In the genomic region with DNA sequence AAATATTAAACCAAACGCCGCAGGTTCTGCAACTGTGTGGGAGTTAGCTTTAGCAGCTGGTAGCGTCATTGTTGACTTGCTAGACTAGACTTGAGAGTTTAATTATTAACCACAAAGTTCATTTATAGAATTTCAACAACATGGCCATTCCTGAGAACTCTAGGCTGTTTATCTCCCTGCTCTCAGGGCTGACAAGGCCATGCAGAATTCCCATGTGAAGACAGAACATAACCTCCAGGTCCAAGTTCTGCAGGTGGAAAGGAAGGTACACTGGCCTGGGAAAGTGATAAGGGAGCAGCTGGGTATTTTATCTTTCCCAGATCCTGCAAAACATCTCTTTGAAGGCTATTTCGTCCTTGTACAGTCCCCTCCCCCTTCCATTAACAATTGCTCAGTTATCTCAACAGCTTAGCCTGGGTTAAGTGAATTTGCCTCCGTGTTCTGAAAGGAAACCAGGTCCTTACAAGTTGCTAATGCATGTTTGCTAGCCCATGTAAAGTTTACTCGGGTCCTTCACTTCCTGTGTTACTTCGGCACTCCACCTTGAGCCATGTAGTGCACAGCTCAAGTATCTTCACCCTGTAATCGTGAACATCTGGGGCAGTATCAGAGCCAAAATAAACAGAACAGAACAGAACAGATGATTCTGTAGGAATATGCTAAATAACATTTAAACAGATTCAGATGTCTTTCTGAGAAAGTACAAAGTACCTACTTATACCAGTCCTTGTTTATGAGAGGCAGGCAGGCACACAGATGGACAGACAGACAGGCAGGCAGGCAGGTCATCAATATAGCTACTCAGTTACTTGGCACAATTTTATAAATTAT, we compare ENCODE assay signal across 10 mouse cellular contexts.
DNase-seq lines count a peak whose midpoint lies in the region; ATAC-seq and TF ChIP-seq lines count a peak whose summit lies in the region.
"Had no signal": no experiment of that assay in that cellular context is flagged by ENCODE, and none has a peak within 500 bp of the region (broad histone marks: within the 10 kb centered on the region; RNA-seq: fewer than 3 reads in every experiment).

No protein-coding gene starts in this region.

- H3K4me2 ChIP-seq in intestine, postnatal 0 days (replicated peaks; ENCODE audit: low read depth): peak overlapping the region; percentile 51
- H3K4me2 ChIP-seq in limb, embryonic 14.5 days (replicated peaks; ENCODE audit: low read depth, low read length, severe bottlenecking): 0 out of 2 replicates have a peak overlapping the region, but pooled peaks have one; percentile 17

- peak; percentile 91 for ATAC-seq in intestine, postnatal 0 days
- ATAC-seq in limb, embryonic 14.5 days (ENCODE audit: low FRiP score, low read depth): peak; percentile 70; the same call in 1 of the 2 replicates
- ATAC-seq in frontal cortex, adult (ENCODE audit: low TSS enrichment): no peak
- ATAC-seq: CD4-positive, CD25-positive, alpha-beta regulatory T cell, adult 4 months had no signal

- H3K36me3 ChIP-seq in heart, embryonic 10.5 days: no peaks in the 10 kb centered on the region
- no peaks in the 10 kb centered on the region for H3K36me3 ChIP-seq in intestine, postnatal 0 days (ENCODE audit: control insufficient read depth, insufficient read depth)
- no peaks in the 10 kb centered on the region for H3K36me3 ChIP-seq in limb, embryonic 14.5 days (ENCODE audit: control insufficient read depth, insufficient read depth, low read length)

- no peaks in the 10 kb centered on the region for H3K27me3 ChIP-seq in heart, embryonic 10.5 days (ENCODE audit: insufficient read depth, poor library complexity, severe bottlenecking)
- H3K27me3 ChIP-seq in intestine, postnatal 0 days (replicated peaks; ENCODE audit: control insufficient read depth, insufficient read depth, low read length): no peaks in the 10 kb centered on the region
- H3K27me3 ChIP-seq in limb, embryonic 14.5 days (ENCODE audit: control insufficient read depth, insufficient read depth, low read length): no peaks in the 10 kb centered on the region

- peak overlapping the region; percentile 69; the same call in 1 of the 2 replicates for H3K27ac ChIP-seq in heart, embryonic 10.5 days
- peak overlapping the region; percentile 4; the same call in 1 of the 2 replicates for H3K27ac ChIP-seq in intestine, postnatal 0 days (ENCODE audit: low read depth, low read length)
- 0 out of 2 replicates have a peak overlapping the region, but pooled peaks have one; percentile 33 for H3K27ac ChIP-seq in limb, embryonic 14.5 days (replicated peaks; ENCODE audit: low read depth, low read length)

- no peak for TF ChIP-seq CTCF in intestine, postnatal 0 days (IDR thresholded peaks at IDR 0.05; ENCODE audit: low read depth)

- H3K4me3 ChIP-seq in heart, embryonic 10.5 days: no peak overlapping the region
- H3K4me3 ChIP-seq in intestine, postnatal 0 days (ENCODE audit: low read depth, low read length): 0 out of 2 replicates have a peak overlapping the region, but pooled peaks have one; percentile 0
- H3K4me3 ChIP-seq in limb, embryonic 14.5 days (replicated peaks; ENCODE audit: low read length): no peak overlapping the region

- H3K9ac ChIP-seq in intestine, postnatal 0 days (ENCODE audit: low read depth, low read length): no peak overlapping the region
- H3K9ac ChIP-seq in limb, embryonic 14.5 days (ENCODE audit: low read depth, low read length, severe bottlenecking): no peak overlapping the region

- no peak for TF ChIP-seq POLR2A in limb, embryonic 14.5 days (IDR thresholded peaks at IDR 0.05; ENCODE audit: borderline replicate concordance, extremely low read depth, insufficient read depth, insufficient read length)

- H3K9me3 ChIP-seq in heart, embryonic 10.5 days: no peaks in the 10 kb centered on the region
- H3K9me3 ChIP-seq in intestine, postnatal 0 days (ENCODE audit: control insufficient read depth): no peaks in the 10 kb centered on the region
- H3K9me3 ChIP-seq in limb, embryonic 14.5 days (ENCODE audit: control insufficient read depth, low read length): no peaks in the 10 kb centered on the region

- 36% methylated on average over 8 of the region's 8 CpGs for WGBS in heart, embryonic 10.5 days
- 12% methylated on average over 8 of the region's 8 CpGs for WGBS in intestine, postnatal 0 days
- 38% methylated on average over 8 of the region's 8 CpGs for WGBS in limb, embryonic 14.5 days

- no peak for DNase-seq in heart, embryonic 10.5 days (ENCODE audit: low spot score)
- no peak for DNase-seq in heart, adult 8-10 months (ENCODE audit: low spot score)
- peak; percentile 21 for DNase-seq in brain, adult 2 months (ENCODE audit: low read depth, low spot score)
- DNase-seq in limb, embryonic 14.5 days (ENCODE audit: low spot score): peak; percentile 52
- no peak for DNase-seq in MN1 (ENCODE audit: low spot score)
- no peak for DNase-seq in cerebellum, postnatal 4 days (ENCODE audit: low spot score in 2 of 2)
- DNase-seq: thymus, adult 18-20 months had no signal

- H3K4me1 ChIP-seq in heart, embryonic 10.5 days: peaks cover 18% of the 10 kb centered on the region
- H3K4me1 ChIP-seq in intestine, postnatal 0 days (replicated peaks; ENCODE audit: control insufficient read depth, insufficient read depth, low read length): no peaks in the 10 kb centered on the region; the same call in none of the 2 replicates
- H3K4me1 ChIP-seq in limb, embryonic 14.5 days (ENCODE audit: control insufficient read depth, insufficient read depth, low read length): peaks cover 4% of the 10 kb centered on the region; the same call in 1 of the 2 replicates

Comparison
In these comparisons a context has a peak if more than half of its experiments do, and no peak if none do; other contexts are left out.
1. DNase-seq: peak in brain, adult 2 months (single experiment) and limb, embryonic 14.5 days (single experiment); none in heart, embryonic 10.5 days (single experiment), heart, adult 8-10 months (single experiment), MN1 (single experiment) and cerebellum, postnatal 4 days (0 of 2).
2. H3K27ac ChIP-seq: peak in every context shown above with its lines; median percentile 69 in heart, embryonic 10.5 days; 33 in limb, embryonic 14.5 days; 4 in intestine, postnatal 0 days.